Mouse (Mus musculus): Measurements from ENCODE around the gene Hmgcs1. TPM values are rescaled to one million over a fixed set of nuclear protein-coding genes. Genes with fewer than 3 reads are reported as not detected.
"Not testable (repeated sequence)": the region's sequence is repeated elsewhere in the genome, so short reads cannot be mapped to it uniquely, and the experiment has no call there.

Hmgcs1 gene
- polyA plus RNA-seq, 1 experiment from 2014 or later = 76.1 TPM

DNA sequence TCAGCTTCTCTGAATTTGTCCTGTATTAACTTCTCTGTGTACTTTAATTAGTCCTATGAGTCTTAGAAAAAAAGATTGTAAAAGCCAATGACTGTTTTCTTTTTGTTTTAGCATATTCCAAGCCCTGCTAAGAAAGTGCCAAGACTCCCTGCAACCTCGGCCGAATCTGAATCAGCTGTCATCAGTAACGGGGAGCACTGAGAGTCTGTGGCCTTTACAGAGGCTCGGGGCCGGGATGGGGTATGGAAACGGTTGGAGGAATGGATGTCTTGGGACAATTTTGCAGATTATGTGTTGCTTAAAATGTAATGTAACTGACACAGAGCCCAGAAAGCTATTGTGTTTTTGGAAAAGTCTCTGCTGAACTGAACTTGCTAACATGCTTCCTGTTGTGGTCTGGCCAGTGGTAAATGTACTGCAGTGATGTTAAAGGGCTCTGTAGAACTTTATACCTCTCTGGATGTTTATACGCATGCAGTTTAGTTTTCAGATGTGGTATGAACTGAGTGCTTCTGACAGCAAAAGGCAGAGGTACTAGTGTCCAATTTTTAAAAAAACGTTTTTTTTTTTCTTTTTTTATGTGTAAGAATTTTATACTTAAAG is 16.2 kb downstream of the Hmgcs1 start:
- not testable (repeated sequence) for H3K27ac ChIP-seq (replicated peaks); H3K9ac ChIP-seq; H3K4me3 ChIP-seq; H3K4me2 ChIP-seq; H3K9me3 ChIP-seq; H3K27me3 ChIP-seq (replicated peaks); ATAC-seq (ENCODE audit: extremely low read depth, insufficient number of reproducible peaks, low FRiP score, low TSS enrichment)
- peaks cover 85% of the 10 kb centered on the region for H3K36me3 ChIP-seq
- WGBS = 85% methylated on average over 8 of the region's 8 CpGs
- H3K4me1 ChIP-seq = peaks cover 10% of the 10 kb centered on the region

DNA sequence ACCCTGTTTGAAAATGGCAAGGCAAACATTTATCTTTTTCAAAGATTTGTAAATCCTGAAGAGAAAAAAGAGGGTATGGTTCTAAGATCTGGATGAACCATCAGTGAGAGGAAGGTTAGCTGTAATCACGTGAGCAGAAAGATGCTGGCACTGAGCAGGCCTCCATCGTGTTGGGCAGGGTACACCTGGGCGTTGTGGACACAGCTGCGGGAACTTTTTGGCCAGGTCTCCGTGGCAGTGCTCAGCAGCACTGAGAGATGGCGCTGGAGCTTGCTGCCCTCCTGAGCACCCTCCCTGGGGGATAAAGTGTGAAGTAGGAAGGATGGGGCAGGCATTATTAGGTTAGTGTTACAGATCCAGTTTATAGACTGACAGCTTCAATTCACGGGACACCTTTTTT is 16.8 kb downstream of the Hmgcs1 start:
- no peak overlapping the region for H3K9ac ChIP-seq
- no peak overlapping the region for H3K4me2 ChIP-seq
- peaks cover 10% of the 10 kb centered on the region for H3K4me1 ChIP-seq
- no peaks in the 10 kb centered on the region for H3K27me3 ChIP-seq (replicated peaks)
- no peaks in the 10 kb centered on the region for H3K9me3 ChIP-seq
- H3K36me3 ChIP-seq = peaks cover 80% of the 10 kb centered on the region
- WGBS = 76% methylated on average over 7 of the region's 7 CpGs
- no peak overlapping the region for H3K27ac ChIP-seq (replicated peaks)
- ATAC-seq (ENCODE audit: extremely low read depth, insufficient number of reproducible peaks, low FRiP score, low TSS enrichment) = no peak
- H3K4me3 ChIP-seq = no peak overlapping the region

DNA sequence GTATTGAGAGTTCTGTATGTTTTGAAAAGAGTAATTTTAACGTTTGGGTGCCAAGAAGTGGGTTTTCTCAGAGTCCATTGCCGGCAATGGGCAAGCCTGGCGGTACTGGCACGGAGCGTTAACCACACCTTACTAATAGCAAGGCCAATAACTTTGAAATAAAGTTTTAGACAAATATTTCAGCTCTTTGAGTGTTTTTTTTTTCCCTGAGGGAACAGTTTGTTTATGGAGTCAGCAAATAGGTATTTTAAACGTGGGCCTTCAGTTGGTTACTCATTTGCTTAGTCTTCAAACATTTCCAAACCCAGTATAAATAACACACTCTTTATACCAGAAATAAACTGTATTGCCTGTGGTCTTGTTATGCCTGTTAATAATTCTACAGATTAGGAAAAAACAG is 17.7 kb downstream of the Hmgcs1 start:
- Histone ChIP-seq H3K4me2 (no peak overlapping the region), H3K36me3 (peaks cover 71% of the 10 kb centered on the region), H3K4me1 (peaks cover 10% of the 10 kb centered on the region), H3K27me3 (replicated peaks) (no peaks in the 10 kb centered on the region), H3K9ac (no peak overlapping the region), H3K27ac (replicated peaks) (no peak overlapping the region), H3K4me3 (no peak overlapping the region), H3K9me3 (no peaks in the 10 kb centered on the region)
- no peak for ATAC-seq (ENCODE audit: extremely low read depth, insufficient number of reproducible peaks, low FRiP score, low TSS enrichment)
- 92% methylated on average over 6 of the region's 6 CpGs for WGBS

DNA sequence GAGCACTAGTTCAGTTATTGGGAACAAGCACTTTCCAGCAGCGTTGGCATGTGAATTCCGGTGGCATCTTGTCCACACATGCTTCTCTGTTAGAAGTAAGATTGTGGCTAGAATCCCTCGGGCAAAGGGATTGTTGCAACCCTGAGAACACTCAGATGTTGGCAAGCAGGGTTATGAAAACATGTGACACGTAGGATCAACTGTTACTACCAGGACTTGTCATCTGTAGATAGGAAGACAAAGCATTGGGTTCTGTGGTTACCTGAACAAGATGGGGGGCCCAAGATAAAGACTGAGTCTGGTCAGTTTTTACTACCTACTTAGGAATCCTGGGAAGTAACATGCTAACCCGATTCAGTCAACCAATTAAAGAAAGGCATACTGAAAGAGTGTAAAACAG is 18.8 kb downstream of the Hmgcs1 start:
- Histone ChIP-seq H3K4me1 (peaks cover 10% of the 10 kb centered on the region), H3K36me3 (peaks cover 62% of the 10 kb centered on the region), H3K9me3 (no peaks in the 10 kb centered on the region), H3K4me2 (no peak overlapping the region), H3K9ac (no peak overlapping the region), H3K4me3 (no peak overlapping the region), H3K27me3 (replicated peaks) (no peaks in the 10 kb centered on the region), H3K27ac (replicated peaks) (no peak overlapping the region)
- ATAC-seq (ENCODE audit: extremely low read depth, insufficient number of reproducible peaks, low FRiP score, low TSS enrichment) = no peak
- 69% methylated on average over 5 of the region's 5 CpGs for WGBS

DNA sequence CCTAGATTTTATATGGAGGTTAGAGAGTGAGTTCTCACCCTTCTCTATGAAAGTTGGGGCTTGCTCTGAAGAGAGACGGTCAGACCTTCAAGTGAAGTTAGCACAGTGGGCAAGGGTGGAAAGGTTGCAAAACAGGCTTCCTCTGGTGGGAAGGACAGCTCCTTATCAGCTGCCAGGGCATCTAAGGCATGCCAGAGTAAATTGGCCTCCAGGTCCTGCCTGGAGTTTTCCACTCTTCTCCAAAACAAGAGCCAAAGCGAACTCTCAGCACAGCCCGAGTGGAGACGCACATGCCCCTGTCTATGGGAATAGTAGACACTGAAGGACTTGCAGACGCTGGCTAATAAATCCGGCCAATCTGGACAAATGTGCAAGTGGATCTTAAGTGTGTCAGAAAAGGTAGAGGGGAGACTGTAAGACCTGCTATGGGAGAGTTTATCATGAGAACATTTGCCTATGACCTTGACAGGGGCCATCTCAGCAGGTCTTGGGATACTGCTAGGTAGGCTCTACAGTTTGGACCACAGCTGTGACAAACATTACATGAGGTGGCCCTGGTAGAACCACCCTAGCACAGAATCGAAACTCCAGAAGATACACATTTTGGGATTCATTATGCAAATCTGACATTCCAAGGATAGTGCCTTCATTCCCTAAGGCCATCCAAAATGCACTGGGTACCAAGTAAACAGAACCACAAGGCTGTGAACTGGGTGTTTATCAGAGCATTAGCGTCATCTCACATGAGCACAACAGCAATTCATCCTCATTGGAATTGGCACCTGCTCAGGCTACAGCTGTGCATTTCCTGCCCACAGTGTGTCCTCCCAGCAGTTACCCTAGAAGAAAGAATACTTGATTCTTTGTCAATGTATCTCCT is 19.4 kb downstream of the Hmgcs1 start:
- WGBS = 72% methylated on average over 8 of the region's 8 CpGs
- Histone ChIP-seq H3K27ac (replicated peaks) (no peak overlapping the region), H3K4me1 (peaks cover 10% of the 10 kb centered on the region), H3K4me2 (no peak overlapping the region), H3K36me3 (peaks cover 55% of the 10 kb centered on the region), H3K27me3 (replicated peaks) (no peaks in the 10 kb centered on the region), H3K9me3 (no peaks in the 10 kb centered on the region), H3K4me3 (no peak overlapping the region), H3K9ac (no peak overlapping the region)
- no peak for ATAC-seq (ENCODE audit: extremely low read depth, insufficient number of reproducible peaks, low FRiP score, low TSS enrichment)

DNA sequence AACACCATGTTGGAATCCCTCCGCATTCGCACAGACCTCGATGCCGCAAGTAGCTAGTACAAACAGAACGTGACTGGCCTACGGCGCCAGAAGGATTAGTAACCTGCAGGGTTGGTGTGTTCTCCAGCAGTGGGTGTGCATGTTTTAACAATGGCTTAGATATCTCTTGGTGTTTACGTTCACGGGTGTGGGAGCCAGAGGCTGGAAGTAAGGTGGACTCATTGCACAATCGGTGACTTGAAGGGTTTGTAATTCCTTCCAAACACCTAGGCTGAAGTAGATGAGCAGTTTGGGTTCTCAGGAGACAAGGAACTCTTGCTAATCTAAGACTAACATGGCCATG is 20.1 kb downstream of the Hmgcs1 start:
- H3K4me3 ChIP-seq = no peak overlapping the region
- H3K27me3 ChIP-seq (replicated peaks) = no peaks in the 10 kb centered on the region
- peaks cover 10% of the 10 kb centered on the region for H3K4me1 ChIP-seq
- no peak overlapping the region for H3K9ac ChIP-seq
- WGBS = 85% methylated on average over 10 of the region's 10 CpGs
- ATAC-seq (ENCODE audit: extremely low read depth, insufficient number of reproducible peaks, low FRiP score, low TSS enrichment) = no peak
- peaks cover 49% of the 10 kb centered on the region for H3K36me3 ChIP-seq
- no peak overlapping the region for H3K27ac ChIP-seq (replicated peaks)
- H3K4me2 ChIP-seq = no peak overlapping the region
- H3K9me3 ChIP-seq = no peaks in the 10 kb centered on the region

DNA sequence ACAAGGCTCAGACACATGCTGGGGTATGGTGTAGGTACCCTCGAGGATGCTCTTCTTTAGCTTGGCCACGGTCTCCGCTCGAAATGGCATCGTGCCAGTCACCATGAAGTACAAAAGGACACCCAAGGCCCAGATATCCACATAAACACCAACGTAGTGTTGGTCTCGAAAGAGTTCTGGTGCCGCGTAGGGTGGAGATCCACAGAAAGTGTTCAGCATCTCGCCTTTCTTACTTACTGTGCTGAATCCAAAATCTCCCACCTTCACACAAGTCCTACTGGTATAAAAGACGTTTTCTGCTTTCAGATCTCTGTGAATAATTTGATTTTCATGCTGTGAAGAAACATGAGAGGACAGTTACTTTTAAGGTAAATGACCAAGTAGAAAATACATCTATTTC is 22.3 kb downstream of the Hmgcs1 start:
- Histone ChIP-seq H3K4me3 (no peak overlapping the region), H3K9ac (no peak overlapping the region)
- WGBS = 86% methylated on average over 11 of the region's 11 CpGs

DNA sequence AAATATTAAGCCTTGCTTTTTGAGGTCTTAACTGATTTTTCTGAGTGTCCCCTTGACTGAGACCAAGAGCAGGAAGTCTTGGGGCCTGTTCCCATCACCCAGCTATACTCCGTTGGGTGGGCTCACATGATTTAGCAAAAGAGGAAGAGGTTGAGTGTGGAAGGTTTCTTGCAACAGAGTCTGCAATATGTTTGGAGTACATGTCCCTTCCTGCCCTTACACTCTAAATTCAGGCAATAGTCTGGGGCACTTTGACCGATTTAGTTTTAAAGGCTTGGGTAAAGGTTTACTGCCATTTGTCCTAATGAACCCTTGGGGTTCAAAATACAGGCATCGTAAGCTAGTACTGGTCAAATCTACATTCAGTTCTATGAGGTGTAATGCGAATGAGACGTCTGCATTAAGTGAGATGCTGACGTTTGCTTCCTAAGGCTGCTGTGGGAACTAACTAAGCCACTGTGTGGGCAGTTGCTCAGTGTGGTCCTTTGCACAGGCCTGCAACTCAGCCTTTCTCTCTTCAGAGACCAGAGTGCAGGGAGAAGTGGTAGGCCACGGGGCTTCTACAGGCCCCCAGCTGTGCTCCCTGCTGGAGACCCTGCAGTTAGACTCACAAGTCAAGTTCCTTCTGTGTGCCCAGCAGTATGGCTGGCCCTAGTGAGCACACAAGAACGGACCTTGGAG is 23.1 kb downstream of the Hmgcs1 start:
- no peaks in the 10 kb centered on the region for H3K9me3 ChIP-seq
- no peak overlapping the region for H3K27ac ChIP-seq (replicated peaks)
- no peaks in the 10 kb centered on the region for H3K27me3 ChIP-seq (replicated peaks)
- no peak overlapping the region for H3K9ac ChIP-seq
- H3K4me3 ChIP-seq = no peak overlapping the region
- peaks cover 10% of the 10 kb centered on the region for H3K4me1 ChIP-seq
- 60% methylated on average over 8 of the region's 8 CpGs for WGBS
- peaks cover 26% of the 10 kb centered on the region for H3K36me3 ChIP-seq
- no peak overlapping the region for H3K4me2 ChIP-seq
- no peak for ATAC-seq (ENCODE audit: extremely low read depth, insufficient number of reproducible peaks, low FRiP score, low TSS enrichment)

More for the DNA sequence above, 22.3 kb downstream of the Hmgcs1 start:
- Histone ChIP-seq H3K27me3 (replicated peaks) (no peaks in the 10 kb centered on the region), H3K9me3 (no peaks in the 10 kb centered on the region), H3K4me1 (peaks cover 10% of the 10 kb centered on the region), H3K36me3 (peaks cover 30% of the 10 kb centered on the region), H3K4me2 (no peak overlapping the region), H3K27ac (replicated peaks) (no peak overlapping the region)
- no peak for ATAC-seq (ENCODE audit: extremely low read depth, insufficient number of reproducible peaks, low FRiP score, low TSS enrichment)

DNA sequence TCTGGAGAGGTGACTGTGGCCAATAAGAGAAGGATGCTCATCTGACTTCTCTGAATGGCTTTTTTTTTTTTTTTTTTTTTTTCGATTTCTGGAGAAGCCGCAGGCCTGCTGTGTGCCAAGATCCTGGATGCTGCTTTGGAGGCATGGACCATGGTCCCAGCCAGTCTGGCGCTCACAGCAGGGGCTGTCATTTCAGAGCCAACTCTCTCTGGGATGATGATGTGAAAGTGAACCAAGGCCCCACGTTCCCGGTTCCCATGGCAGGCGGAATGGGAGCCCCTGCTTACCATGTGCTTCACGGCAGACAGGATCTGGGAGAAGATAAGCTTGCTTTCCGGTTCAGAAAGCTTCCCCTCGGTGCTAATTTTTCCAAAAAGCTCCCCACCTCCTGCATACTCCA is 23.6 kb downstream of the Hmgcs1 start:
- no peak for ATAC-seq (ENCODE audit: extremely low read depth, insufficient number of reproducible peaks, low FRiP score, low TSS enrichment)
- 41% methylated on average over 9 of the region's 9 CpGs for WGBS
- Histone ChIP-seq H3K9me3 (no peaks in the 10 kb centered on the region), H3K27ac (replicated peaks) (no peak overlapping the region), H3K4me1 (peaks cover 10% of the 10 kb centered on the region), H3K36me3 (peaks cover 22% of the 10 kb centered on the region), H3K4me3 (no peak overlapping the region), H3K4me2 (no peak overlapping the region), H3K9ac (no peak overlapping the region), H3K27me3 (replicated peaks) (no peaks in the 10 kb centered on the region)

DNA sequence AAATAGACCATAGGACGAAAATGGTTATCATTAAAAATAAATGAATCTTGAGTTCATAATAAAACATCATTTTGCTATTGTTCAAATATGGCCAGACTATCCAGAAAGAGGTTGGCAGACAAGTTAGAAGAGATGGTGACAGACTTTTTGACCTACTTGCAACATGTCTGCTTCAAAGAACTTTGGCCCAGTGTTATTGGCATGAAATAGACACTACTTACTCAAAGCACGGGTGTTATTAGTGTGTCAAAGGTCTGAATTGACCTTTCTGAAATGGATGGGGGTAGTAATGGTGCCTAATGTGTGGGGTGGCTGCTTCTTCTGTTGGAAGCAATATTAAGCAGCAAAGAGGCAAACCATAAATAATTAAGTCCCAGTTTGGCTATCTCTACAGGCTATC is 25.9 kb downstream of the Hmgcs1 start:
- Histone ChIP-seq H3K4me2 (no peak overlapping the region), H3K9me3 (no peaks in the 10 kb centered on the region), H3K4me1 (no peaks in the 10 kb centered on the region), H3K4me3 (no peak overlapping the region), H3K27me3 (replicated peaks) (no peaks in the 10 kb centered on the region), H3K36me3 (peaks cover 2% of the 10 kb centered on the region), H3K27ac (replicated peaks) (no peak overlapping the region), H3K9ac (no peak overlapping the region)
- 73% methylated on average over 2 of the region's 2 CpGs for WGBS
- ATAC-seq (ENCODE audit: extremely low read depth, insufficient number of reproducible peaks, low FRiP score, low TSS enrichment) = no peak

DNA sequence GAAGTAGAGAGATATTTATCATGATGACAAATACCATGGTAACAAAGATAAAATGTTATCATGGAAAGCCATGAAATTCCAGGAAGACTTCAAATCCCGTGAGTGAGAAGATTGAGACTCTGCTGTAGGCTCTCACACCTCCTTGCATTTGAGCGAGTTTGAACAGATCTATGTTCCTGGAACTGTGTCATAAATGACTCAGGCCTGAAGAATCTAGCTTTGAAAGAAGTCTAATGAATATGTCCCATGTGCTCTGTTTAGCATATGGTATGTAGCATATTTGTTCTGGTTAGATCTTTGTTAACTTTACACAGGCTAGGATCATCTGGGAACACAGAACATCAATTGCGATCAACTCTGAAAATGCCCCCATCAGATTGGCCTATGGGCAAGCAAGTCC is 32.3 kb downstream of the Hmgcs1 start:
- Histone ChIP-seq H3K9me3 (no peaks in the 10 kb centered on the region), H3K9ac (no peak overlapping the region), H3K27ac (replicated peaks) (no peak overlapping the region)

More for the DNA sequence above, 32.3 kb downstream of the Hmgcs1 start:
- no peak for ATAC-seq (ENCODE audit: extremely low read depth, insufficient number of reproducible peaks, low FRiP score, low TSS enrichment)
- WGBS = 73% methylated on average over 3 of the region's 3 CpGs
- H3K4me2 ChIP-seq = no peak overlapping the region
- H3K27me3 ChIP-seq (replicated peaks) = no peaks in the 10 kb centered on the region
- H3K4me3 ChIP-seq = no peak overlapping the region
- no peaks in the 10 kb centered on the region for H3K36me3 ChIP-seq
- no peaks in the 10 kb centered on the region for H3K4me1 ChIP-seq

Data from heart, embryonic 13.5 days (tissue).